Mouse (Mus musculus) lung, adult 2 months (tissue): ENCODE data around the gene Armh4.

Source experiments
- CTCF ChIP-seq: fragments of 200-500 bp; IDR thresholded peaks from 2 replicates; pipeline ENCODE4 v1.5.1; 2011; ENCODE audit warnings: mild to moderate bottlenecking, low read length, control low read depth; ENCODE audit not compliant: insufficient read depth
- POLR2A ChIP-seq: fragments of 200-500 bp; IDR thresholded peaks from 2 replicates; pipeline ENCODE4 v1.6.1; 2011; ENCODE audit warnings: low read depth, mild to moderate bottlenecking, control low read depth, low read length, borderline replicate concordance; ENCODE audit errors: extremely low read depth

- no peak for TF ChIP-seq POLR2A
- TF ChIP-seq CTCF: no peak
These were observed 59.7 kb downstream of the Armh4 start for GRCm38 (mm10) chr14:49723361-49724054.
